Mouse (Mus musculus): ENCODE measurements around the gene Lman2l. TPM values are rescaled to one million over a fixed set of nuclear protein-coding genes. Genes with fewer than 3 reads are reported as not detected.

Gene Lman2l
- polyA plus RNA-seq, 3 experiments from 2014 or later = 7.9 to 12.0 (median 11.4) TPM

DNA sequence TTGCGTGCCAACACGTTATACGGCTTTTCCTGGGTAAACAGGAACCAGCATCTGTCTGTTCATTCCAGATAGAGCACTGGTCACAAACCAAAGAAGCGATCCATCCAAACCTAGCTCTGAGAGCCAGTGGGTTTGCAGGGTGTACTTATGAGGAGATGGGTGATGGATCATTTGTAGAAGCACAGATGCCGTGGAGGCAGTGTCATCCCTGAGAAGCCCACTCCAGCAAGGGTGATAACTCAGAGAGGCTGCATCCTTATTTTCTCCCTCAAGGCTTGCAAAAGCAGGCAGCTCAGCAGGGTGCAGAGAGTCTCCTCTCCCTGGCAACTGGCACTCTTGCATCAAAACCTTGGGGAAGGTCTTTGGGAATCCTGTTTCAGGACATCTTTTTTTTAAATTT lies 13.1 kb upstream of the Lman2l start:
- ATAC-seq = no peak

DNA sequence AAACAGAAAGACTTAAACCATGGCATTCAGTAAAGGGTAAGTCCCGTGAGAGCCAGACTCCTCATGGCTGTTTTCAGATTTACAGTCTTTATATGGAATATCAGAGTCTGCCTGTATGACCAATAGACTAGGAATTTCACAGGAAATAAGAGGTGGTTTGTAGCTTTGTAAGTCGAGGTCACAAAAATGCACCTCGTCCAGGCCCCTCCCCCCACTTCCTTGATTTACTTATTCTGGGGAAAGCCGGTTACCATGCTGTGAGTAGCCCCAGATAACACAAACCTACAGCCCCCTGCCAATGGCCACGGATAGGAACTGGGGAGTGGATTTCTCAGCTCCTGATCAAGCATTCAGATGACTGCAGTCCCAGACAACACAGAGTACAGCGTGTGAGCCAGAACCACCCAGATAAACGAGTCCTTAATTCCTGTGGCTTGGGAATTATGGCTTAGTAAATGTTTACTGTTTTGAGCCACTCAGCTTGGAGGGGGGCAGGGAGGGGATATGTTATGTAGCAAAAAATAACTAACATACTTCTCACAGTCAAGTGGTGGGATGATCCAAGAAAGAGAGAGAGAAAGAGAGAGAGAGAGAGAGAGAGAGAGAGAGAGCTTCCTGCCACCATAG lies 12.4 kb upstream of the Lman2l start:
- ATAC-seq = no peak

GRCm38 (mm10) chr1:36454055-36454815 lies 9.2 kb upstream of the Lman2l start:
- no peak for ATAC-seq

- no peak for ATAC-seq
Observed at GRCm38 (mm10) chr1:36446841-36447240, 1.8 kb upstream of the Lman2l start.

- no peak for ATAC-seq
Observed at GRCm38 (mm10) chr1:36446106-36446824, 1.2 kb upstream of the Lman2l start.

DNA sequence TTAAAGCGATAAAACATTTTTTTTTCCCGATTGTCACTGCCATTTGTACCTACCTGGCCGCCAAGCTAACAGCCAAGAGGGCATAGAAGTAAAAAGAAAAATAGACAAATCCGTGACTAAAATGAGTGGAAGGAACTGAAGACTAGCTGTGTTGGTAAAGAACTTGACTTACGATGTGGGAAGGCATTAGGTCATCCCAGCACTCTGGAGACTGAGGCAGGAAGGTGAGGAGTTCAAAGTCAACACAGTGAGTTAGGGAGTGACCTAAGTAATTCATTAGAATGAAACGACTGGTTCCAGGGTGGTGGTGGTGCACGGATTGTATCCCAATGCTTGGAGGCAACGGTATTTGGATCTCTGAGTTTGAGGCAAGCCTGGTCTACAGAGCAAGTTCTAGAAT lies 437 bp upstream of the Lman2l start:
- ATAC-seq = no peak

- no peak for ATAC-seq
Observed at GRCm38 (mm10) chr1:36441101-36441500, 4.0 kb downstream of the Lman2l start.

DNA sequence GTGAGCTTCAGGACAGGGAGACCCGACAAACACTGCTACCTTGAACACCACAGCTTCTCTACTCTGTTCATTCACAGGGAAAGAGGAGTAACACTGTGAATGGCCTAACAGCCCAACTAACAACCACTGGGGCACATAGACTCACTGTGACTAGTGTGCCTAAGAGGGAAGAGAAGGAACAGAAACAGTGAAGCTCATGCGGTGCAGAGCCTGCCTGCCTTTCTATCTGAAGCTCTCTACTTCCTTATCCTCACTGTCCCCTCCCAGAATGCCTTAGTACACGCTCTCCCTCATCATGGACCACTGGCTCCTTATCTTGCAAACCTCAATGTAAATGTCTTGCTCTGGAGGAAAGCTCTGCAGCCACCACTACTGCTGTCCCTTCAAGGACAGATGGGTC lies 7.8 kb downstream of the Lman2l start:
- ATAC-seq = no peak

DNA sequence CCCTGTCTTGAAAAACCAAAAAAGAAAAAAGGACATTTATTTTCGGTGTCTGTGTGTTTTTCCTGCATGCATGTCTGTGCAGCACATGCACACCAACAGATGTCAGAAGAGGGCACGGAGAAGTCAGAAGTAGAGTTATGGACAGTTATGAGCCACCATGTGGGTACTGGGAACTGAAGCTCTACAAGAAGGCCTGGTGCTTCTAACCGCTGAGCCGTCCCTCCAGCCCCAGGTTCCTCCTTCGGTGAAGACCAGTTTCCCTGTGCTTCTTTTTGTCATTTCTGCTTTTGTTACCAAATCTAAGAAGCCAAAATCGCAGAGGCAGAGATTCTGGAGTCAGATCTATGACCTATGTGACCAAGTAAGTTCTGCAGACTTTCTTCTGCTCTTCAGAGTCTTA lies 8.6 kb downstream of the Lman2l start:
- ATAC-seq = no peak

- ATAC-seq = no peak
Observed at GRCm38 (mm10) chr1:36435071-36435470, 10.0 kb downstream of the Lman2l start.

GRCm38 (mm10) chr1:36433616-36434015 lies 11.5 kb downstream of the Lman2l start:
- no peak for ATAC-seq

DNA sequence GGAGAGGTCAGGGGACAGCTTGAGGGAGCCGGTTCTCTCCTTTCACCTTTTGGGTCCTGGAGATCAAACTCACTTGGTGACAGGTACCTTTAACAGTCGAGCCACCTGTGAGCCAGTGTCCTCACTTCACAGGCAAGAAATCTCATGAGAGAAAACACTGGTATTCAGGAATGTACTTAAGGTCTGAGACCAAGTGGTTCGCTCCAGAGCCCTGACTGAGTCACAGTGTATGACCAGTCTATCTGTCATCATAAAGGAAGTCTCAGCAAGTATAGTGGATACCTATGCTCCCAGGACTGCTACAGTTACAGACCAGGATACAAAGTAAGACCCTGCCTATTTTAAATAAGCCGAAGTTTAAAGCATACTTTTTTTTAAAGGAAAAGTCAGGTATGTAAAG lies 12.1 kb downstream of the Lman2l start:
- no peak for ATAC-seq

GRCm38 (mm10) chr1:36429511-36429910 lies 15.6 kb downstream of the Lman2l start:
- no peak for ATAC-seq

DNA sequence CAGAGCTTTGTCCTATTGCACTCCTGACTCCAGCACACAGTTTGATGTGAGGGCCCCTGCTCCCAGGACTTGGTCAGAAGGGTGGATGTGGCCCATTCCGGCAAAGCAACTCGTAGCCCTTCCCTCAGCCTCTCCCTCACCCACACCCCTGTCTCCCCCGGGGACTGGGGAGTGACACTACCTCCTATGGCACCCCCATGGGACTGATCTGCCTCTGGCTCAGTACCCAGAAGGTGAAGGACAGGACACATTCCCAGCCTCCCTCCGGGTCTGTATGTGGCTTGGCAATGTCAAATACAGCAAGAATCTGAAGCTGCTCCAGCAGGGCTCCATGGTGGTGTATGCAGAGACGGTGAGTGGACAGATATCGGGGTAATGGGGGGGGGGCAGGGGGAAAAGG lies 40.5 kb downstream of the Lman2l start:
- no peak for ATAC-seq

GRCm38 (mm10) chr1:36401509-36401908 lies 43.6 kb downstream of the Lman2l start:
- ATAC-seq = no peak

- no peak for ATAC-seq
Observed at GRCm38 (mm10) chr1:36397041-36397440, 48.0 kb downstream of the Lman2l start.

DNA sequence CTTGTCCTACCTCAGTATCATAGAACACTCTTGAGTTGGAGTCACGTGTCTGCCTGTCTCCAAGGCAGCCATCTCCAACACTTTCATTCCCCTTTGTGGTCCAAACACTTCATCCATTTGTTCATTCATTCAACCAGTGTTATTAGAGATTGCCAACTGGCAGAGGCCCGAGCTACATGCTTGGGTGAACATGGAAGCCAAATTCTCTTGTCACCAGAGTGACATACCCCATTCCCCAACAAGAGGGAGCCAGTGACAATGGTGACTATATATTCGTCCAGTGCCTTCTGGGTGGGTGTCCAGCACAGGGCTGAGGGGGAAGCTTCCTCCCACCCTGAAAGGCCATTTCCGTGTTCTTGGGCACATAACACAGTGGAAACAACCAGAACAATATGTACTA lies 65.5 kb downstream of the Lman2l start:
- no peak for ATAC-seq

DNA sequence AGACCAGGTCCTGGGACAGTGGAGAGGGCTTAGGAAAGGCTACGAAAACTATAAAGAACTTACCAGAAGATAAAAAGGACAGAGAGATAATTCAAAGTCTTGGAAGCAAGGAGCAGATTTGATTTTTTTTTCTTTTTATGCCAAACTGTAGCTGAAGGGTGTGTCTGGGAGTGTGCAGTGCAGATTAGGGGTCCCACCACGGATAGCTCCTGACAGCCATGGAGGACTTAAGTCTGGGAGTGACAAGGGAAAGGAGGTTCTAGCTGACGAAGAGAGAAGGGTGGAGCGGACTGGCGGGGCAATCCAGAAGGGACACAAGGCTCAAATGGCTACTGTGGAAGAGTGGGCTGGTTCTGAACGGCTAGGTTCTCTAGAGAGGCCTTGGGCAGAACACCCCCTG lies 66.2 kb downstream of the Lman2l start:
- no peak for ATAC-seq

DNA sequence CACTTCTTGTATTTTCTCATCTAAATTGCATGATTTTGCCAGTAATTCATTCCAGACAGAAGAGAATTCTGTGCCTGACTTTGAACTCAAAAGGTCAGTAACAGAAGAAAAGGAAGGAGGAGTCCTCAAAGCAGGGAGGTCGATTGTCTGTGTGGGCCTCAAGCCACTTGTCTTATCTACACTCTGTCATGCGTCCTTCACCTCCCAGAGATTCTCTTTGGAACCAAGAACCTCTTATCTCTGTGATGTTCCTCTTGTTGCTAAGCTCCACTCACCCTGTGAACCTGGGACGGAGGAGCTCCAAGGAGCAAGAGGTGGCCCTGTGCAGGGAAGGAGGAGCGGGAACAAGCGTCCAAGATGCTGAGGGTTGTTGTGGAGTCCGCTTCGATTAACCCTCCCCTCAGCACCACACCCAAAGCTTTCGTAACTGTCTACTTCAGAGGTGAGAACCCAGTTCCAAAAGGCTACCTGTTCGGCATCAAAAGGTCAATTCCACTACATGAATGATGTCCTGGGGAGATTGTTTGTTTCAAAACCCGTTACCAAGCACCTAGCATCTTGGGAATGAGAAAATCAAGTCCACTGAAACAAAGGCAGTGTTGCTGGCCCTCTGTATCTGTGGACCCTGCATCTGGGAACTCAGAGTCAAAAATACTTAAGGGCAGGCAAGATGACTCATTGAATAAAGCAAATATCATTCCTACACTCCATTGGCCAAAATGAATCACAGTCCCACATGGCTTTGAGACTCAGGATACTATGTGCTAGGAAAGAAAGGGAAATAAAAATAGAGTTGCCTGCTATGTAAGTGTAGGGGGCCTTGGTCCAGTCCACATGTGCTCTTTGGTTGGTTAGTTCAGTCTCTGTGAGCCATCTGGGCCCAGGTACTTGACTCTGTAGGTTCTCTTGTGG lies 72.9 kb downstream of the Lman2l start, which contains the start of gene Fer1l5:
Fer1l5 (plus strand) TSS at position 358 of the 912 bp plus-strand sequence.
- ATAC-seq = no peak

DNA sequence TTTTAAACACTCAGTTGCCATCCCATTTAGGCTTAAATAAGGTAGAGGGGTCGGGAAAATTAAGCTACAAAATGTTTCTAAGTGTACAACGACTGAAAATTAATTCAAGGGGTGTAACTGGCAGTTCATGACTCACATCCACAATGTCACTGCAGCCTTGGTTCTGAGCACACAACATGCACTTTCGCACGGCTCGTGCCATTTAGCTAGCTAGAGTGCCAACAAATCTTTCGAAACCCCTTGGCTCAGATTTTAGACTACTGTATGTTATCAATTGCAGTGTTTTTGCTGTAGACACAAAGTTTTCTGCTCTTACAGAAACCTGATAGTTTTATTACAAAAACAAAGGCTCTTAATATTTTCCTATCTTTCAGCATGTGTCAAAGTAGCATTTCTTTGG lies 74.2 kb downstream of the Lman2l start:
- ATAC-seq = no peak

Data from inflammation-experienced regulatory T-cells, adult 6 months (primary cell).